Mouse (Mus musculus): Measurements from ENCODE around the gene Lipt2. TPM values are rescaled to one million over a fixed set of nuclear protein-coding genes. Genes with fewer than 3 reads are reported as not detected.

Gene Lipt2
- 16.0 and 19.4 TPM in 2 replicates for polyA plus RNA-seq (2015; fragmentation: Nextera tagmentation; extraction: Ambion mirVana)

- Histone ChIP-seq H3K36me3 (replicated peaks) (no peaks in the 10 kb centered on the region), H3K4me2 (peak within 1 kb of the TSS; percentile 95), H3K4me3 (peak within 1 kb of the TSS; percentile 99), H3K27me3 (replicated peaks) (0 out of 2 replicates have a peak, but pooled peaks cover 3% of the 10 kb centered on the region), H3K27ac (peak within 1 kb of the TSS; percentile 95), H3K9ac (peak within 1 kb of the TSS; percentile 98), H3K9me3 (no peaks in the 10 kb centered on the region), H3K4me1 (peaks cover 9% of the 10 kb centered on the region)
- under 1% methylated on average over 78 of the region's 78 CpGs for WGBS
- ATAC-seq (replicated peaks): peak; percentile 99
Measured at GRCm38 (mm10) chr7:100159105-100159841, at the start of gene Lipt2. Lipt2 (plus strand) TSS chr7:100159277.

- WGBS: 77% methylated on average over 10 of the region's 10 CpGs
- Histone ChIP-seq H3K9ac (no peak overlapping the region), H3K27ac (no peak overlapping the region), H3K4me2 (no peak overlapping the region), H3K4me3 (no peak overlapping the region), H3K36me3 (replicated peaks) (peaks cover 24% of the 10 kb centered on the region), H3K9me3 (no peaks in the 10 kb centered on the region), H3K27me3 (replicated peaks) (no peaks in the 10 kb centered on the region), H3K4me1 (no peaks in the 10 kb centered on the region)
- ATAC-seq (replicated peaks): no peak
Measured at GRCm38 (mm10) chr7:100111506-100111905, 47.6 kb upstream of the Lipt2 start.

GRCm38 (mm10) chr7:100113821-100114220 is 45.3 kb upstream of the Lipt2 start:
- H3K36me3 ChIP-seq (replicated peaks): peaks cover 19% of the 10 kb centered on the region
- WGBS: 77% methylated on average over 7 of the region's 7 CpGs
- H3K9me3 ChIP-seq: no peaks in the 10 kb centered on the region
- H3K27me3 ChIP-seq (replicated peaks): no peaks in the 10 kb centered on the region
- no peaks in the 10 kb centered on the region for H3K4me1 ChIP-seq
- H3K4me3 ChIP-seq: no peak overlapping the region
- ATAC-seq (replicated peaks): no peak
- no peak overlapping the region for H3K27ac ChIP-seq
- H3K9ac ChIP-seq: no peak overlapping the region
- no peak overlapping the region for H3K4me2 ChIP-seq

GRCm38 (mm10) chr7:100114279-100114678 is 44.8 kb upstream of the Lipt2 start:
- Histone ChIP-seq H3K4me2 (no peak overlapping the region), H3K9me3 (no peaks in the 10 kb centered on the region), H3K4me3 (no peak overlapping the region), H3K4me1 (0 out of 2 replicates have a peak, but pooled peaks cover 3% of the 10 kb centered on the region), H3K27ac (no peak overlapping the region), H3K9ac (no peak overlapping the region), H3K27me3 (replicated peaks) (no peaks in the 10 kb centered on the region), H3K36me3 (replicated peaks) (peaks cover 22% of the 10 kb centered on the region)
- WGBS: 89% methylated on average over 6 of the region's 6 CpGs
- ATAC-seq (replicated peaks): no peak

- H3K4me1 ChIP-seq: peaks cover 21% of the 10 kb centered on the region
Measured at GRCm38 (mm10) chr7:100120791-100121261, 38.3 kb upstream of the Lipt2 start.

GRCm38 (mm10) chr7:100121376-100121789 is 37.7 kb upstream of the Lipt2 start, which contains the start of gene Pold3:
Pold3 (minus strand) TSS chr7:100121565.
- Histone ChIP-seq H3K4me1 (peaks cover 21% of the 10 kb centered on the region), H3K27me3 (replicated peaks) (no peaks in the 10 kb centered on the region), H3K36me3 (replicated peaks) (peaks cover 6% of the 10 kb centered on the region; the same call in 1 of the 2 replicates), H3K4me2 (peak within 1 kb of the TSS; percentile 63), H3K9me3 (no peaks in the 10 kb centered on the region), H3K27ac (peak within 1 kb of the TSS; percentile 84), H3K9ac (peak within 1 kb of the TSS; percentile 87), H3K4me3 (peak within 1 kb of the TSS; percentile 91)
- WGBS: under 1% methylated on average over 33 of the region's 33 CpGs
- ATAC-seq (replicated peaks): peak; percentile 97

More at GRCm38 (mm10) chr7:100120791-100121261, 38.3 kb upstream of the Lipt2 start:
- Histone ChIP-seq H3K27ac (peak overlapping the region; percentile 84), H3K9me3 (no peaks in the 10 kb centered on the region), H3K27me3 (replicated peaks) (no peaks in the 10 kb centered on the region), H3K4me2 (peak overlapping the region; percentile 63), H3K36me3 (replicated peaks) (peaks cover 8% of the 10 kb centered on the region; the same call in 1 of the 2 replicates), H3K4me3 (peak overlapping the region; percentile 91), H3K9ac (peak overlapping the region; percentile 87)
- WGBS: under 1% methylated on average over 25 of the region's 25 CpGs
- peak; percentile 68 for ATAC-seq (replicated peaks)

GRCm38 (mm10) chr7:100123486-100123885 is 35.6 kb upstream of the Lipt2 start:
- Histone ChIP-seq H3K4me3 (no peak overlapping the region), H3K27me3 (replicated peaks) (no peaks in the 10 kb centered on the region), H3K4me2 (no peak overlapping the region), H3K36me3 (replicated peaks) (peaks cover 3% of the 10 kb centered on the region; the same call in 1 of the 2 replicates), H3K27ac (no peak overlapping the region), H3K4me1 (peaks cover 21% of the 10 kb centered on the region), H3K9ac (no peak overlapping the region), H3K9me3 (no peaks in the 10 kb centered on the region)
- ATAC-seq (replicated peaks): no peak
- WGBS: 63% methylated on average over 6 of the region's 6 CpGs

GRCm38 (mm10) chr7:100124211-100124610 is 34.9 kb upstream of the Lipt2 start:
- H3K4me2 ChIP-seq: no peak overlapping the region
- no peak overlapping the region for H3K27ac ChIP-seq
- no peak for ATAC-seq (replicated peaks)
- WGBS: 84% methylated on average over 2 of the region's 2 CpGs
- no peak overlapping the region for H3K9ac ChIP-seq
- peaks cover 19% of the 10 kb centered on the region for H3K4me1 ChIP-seq
- no peaks in the 10 kb centered on the region for H3K27me3 ChIP-seq (replicated peaks)
- no peaks in the 10 kb centered on the region for H3K9me3 ChIP-seq
- H3K36me3 ChIP-seq (replicated peaks): no peaks in the 10 kb centered on the region; the same call in 1 of the 2 replicates
- H3K4me3 ChIP-seq: no peak overlapping the region

GRCm38 (mm10) chr7:100125166-100125565 is 33.9 kb upstream of the Lipt2 start:
- no peak overlapping the region for H3K4me3 ChIP-seq
- H3K27me3 ChIP-seq (replicated peaks): no peaks in the 10 kb centered on the region
- no peak overlapping the region for H3K27ac ChIP-seq
- 72% methylated on average over 4 of the region's 4 CpGs for WGBS
- H3K36me3 ChIP-seq (replicated peaks): no peaks in the 10 kb centered on the region
- no peak overlapping the region for H3K4me2 ChIP-seq
- H3K4me1 ChIP-seq: peaks cover 12% of the 10 kb centered on the region
- H3K9me3 ChIP-seq: no peaks in the 10 kb centered on the region
- H3K9ac ChIP-seq: no peak overlapping the region
- ATAC-seq (replicated peaks): no peak

- Histone ChIP-seq H3K4me1 (peaks cover 7% of the 10 kb centered on the region; the same call in 1 of the 2 replicates), H3K36me3 (replicated peaks) (no peaks in the 10 kb centered on the region), H3K9me3 (no peaks in the 10 kb centered on the region), H3K9ac (no peak overlapping the region), H3K27me3 (replicated peaks) (no peaks in the 10 kb centered on the region), H3K4me2 (no peak overlapping the region), H3K4me3 (no peak overlapping the region), H3K27ac (no peak overlapping the region)
- no peak for ATAC-seq (replicated peaks)
- WGBS: 79% methylated on average over 7 of the region's 7 CpGs
Measured at GRCm38 (mm10) chr7:100126514-100126913, 32.6 kb upstream of the Lipt2 start.

- Histone ChIP-seq H3K36me3 (replicated peaks) (no peaks in the 10 kb centered on the region), H3K4me2 (no peak overlapping the region), H3K4me1 (no peaks in the 10 kb centered on the region), H3K4me3 (no peak overlapping the region), H3K27me3 (replicated peaks) (no peaks in the 10 kb centered on the region), H3K27ac (no peak overlapping the region), H3K9me3 (no peaks in the 10 kb centered on the region), H3K9ac (no peak overlapping the region)
- WGBS: 92% methylated on average over 7 of the region's 7 CpGs
- no peak for ATAC-seq (replicated peaks)
Measured at GRCm38 (mm10) chr7:100128262-100129041, 30.6 kb upstream of the Lipt2 start.

- H3K9me3 ChIP-seq: no peaks in the 10 kb centered on the region
- no peak overlapping the region for H3K27ac ChIP-seq
- H3K4me3 ChIP-seq: no peak overlapping the region
- no peak for ATAC-seq (replicated peaks)
- H3K36me3 ChIP-seq (replicated peaks): no peaks in the 10 kb centered on the region
- no peaks in the 10 kb centered on the region for H3K27me3 ChIP-seq (replicated peaks)
- H3K4me1 ChIP-seq: no peaks in the 10 kb centered on the region
- no peak overlapping the region for H3K9ac ChIP-seq
- H3K4me2 ChIP-seq: no peak overlapping the region
- WGBS: 80% methylated on average over 6 of the region's 6 CpGs
Measured at GRCm38 (mm10) chr7:100130592-100130991, 28.5 kb upstream of the Lipt2 start.
